Mouse (Mus musculus) lung, adult 18-20 months (tissue): ENCODE measurements around the gene Rsph6a.
A peak's percentile ranks its signal among the peaks of the same experiment; 100 is the strongest.

Experiments
- DNase-seq, 2 experiments: peaks; one replicate each; pipeline ENCODE4 v3.0.0; 2022; ENCODE audit warnings: mixed read lengths in 2 of 2

Rsph6a gene

DNA sequence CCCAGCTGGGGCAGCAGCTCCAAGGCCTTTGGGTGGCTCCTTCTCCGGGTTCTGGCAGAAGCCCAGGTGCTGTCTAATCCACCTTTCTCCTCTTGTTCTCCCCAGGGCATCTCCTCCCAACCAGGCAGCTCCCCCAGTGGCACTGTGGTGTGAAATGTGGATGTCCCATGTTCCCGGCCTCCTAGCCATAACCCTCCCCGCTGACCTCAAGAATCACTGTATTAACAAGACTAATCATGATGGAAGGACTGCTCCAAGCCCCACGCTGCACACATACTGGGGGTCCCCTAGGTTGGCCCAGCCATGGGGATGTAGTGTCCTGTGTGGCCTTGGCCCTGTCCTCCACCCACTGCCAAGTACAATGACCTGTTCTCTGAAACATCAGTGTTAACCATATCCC lies 27.7 kb downstream of the Rsph6a start:
- no peak for DNase-seq

DNA sequence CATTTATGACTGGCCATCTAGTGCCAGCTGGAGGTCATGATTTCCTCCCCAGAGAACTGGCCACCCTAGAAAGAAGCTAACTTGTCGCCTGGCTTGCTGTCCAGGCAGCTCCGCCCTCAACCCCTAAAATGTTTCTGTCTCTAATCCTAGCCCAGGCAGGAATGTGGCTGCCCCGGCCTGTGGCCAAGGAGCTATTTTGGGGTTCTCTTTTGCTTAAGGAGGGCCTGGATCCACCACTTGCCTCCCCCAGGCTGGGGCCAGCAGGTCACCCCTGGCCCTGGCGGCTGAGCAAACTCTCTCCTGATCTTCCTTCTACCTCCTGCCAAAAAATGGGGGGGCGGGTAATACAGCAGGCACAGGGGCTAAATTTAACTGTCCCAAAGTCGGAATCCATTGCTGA lies 28.6 kb downstream of the Rsph6a start:
- DNase-seq, result peak; percentile 48 to 52

DNA sequence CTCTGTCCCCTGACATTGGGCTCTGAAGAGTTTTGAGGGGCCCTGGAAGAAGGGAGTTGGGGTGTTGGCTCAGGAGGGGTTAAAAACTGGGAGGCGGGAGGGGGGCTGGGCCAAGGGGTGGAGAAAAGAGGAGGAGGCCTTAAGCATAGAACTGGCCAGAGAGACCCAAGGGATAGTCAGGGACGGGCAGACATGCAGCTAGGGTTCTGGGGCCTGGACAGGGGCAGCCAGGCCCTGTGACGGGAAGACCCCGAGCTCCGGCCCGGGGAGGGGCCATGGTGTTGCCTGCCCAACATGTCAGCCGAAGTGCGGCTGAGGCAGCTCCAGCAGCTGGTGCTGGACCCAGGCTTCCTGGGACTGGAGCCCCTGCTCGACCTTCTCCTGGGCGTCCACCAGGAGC lies 29.2 kb downstream of the Rsph6a start, which contains the start of gene Dmpk:
Dmpk (plus strand) TSS at position 149 of the 400 bp plus-strand sequence.
- no peak for DNase-seq

DNA sequence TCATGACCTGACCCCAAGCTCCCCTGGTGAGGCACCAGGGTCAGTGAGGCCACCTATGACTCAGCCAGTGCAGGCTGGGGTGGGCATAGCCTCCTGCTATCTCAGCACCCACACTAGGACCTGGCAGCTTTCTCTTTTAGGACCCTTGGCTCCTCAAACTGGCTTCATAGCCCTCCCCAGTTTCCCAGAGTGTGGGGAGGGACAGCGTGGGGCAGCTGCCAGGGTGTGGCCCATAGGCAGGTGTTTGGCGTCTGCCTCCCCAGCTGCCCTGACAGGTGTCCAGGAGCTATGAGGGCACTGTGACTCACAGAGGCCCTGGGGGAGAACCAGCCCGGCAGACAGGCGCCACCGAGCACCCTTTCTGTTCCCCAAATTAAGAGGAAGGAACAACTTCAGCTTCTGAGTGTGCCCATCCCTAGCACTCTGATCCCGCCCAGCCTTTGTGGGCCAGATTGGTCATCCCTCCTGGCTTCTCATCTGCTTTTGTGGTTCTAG lies 29.8 kb downstream of the Rsph6a start:
- peak; percentile 39 to 60 for DNase-seq

DNA sequence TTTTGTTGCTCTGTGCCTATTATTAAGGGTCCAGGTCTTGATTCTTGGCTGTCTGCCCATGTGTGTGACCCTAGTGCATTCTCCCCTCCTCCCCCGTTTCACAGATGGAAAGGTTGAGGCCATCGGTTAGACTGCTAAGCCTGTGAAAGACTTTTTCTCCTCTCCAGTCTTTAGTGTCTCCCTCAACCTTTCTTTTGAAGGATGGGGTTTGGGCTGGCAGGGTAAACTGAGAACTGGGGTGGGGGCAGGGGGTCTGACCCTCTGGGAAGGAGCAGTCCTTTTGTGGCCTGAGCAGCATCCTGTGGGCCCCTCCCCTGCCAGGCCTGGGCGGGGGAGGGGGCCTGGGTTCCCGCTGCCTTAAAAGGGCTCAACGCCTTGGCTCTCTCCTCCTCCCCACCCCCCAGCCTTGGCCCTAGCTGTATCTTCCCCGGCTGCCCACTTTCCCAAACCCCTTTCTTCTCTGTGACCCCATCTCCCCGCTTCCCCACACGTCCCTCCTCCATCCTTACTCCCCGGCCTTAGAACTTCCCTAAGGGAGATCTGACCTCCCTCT lies 30.5 kb downstream of the Rsph6a start:
- DNase-seq, result no peak

DNA sequence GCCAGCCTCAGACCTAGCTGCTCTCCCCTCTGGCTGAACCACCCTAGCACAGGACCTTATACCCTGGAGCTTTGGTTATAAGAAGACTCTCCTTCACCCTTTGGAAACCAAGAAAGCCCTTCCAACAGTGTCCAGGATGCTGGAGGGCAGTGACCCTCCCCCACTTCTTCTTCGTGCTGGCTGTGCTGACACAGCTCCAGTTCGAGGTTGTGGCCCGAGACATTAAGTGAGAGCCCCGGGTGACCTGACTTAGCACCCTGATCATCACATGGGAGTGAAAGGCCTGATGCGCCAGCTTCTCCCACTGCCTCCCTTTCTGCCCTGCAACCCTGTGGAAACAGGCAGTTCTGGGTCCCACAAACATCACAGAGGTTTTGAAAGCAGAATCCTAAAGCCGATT lies 31.0 kb downstream of the Rsph6a start:
- DNase-seq, result no peak

DNA sequence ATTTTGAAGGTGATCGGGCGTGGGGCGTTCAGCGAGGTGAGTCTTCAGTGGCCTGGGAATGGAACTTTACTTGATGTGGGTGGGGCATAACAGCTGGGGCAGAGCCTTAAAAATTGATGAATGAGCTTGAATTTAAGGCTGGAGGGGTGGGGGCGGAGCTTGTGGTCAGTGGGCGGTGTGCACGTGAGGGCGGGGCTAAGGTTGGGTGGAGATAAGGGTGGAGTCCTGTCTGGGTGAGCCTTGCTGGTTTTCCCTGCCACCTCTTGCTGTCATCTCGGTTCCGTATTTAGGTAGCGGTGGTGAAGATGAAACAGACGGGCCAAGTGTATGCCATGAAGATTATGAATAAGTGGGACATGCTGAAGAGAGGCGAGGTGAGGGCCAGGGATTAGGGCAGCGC lies 31.6 kb downstream of the Rsph6a start:
- DNase-seq, result peak; percentile 65 to 66

DNA sequence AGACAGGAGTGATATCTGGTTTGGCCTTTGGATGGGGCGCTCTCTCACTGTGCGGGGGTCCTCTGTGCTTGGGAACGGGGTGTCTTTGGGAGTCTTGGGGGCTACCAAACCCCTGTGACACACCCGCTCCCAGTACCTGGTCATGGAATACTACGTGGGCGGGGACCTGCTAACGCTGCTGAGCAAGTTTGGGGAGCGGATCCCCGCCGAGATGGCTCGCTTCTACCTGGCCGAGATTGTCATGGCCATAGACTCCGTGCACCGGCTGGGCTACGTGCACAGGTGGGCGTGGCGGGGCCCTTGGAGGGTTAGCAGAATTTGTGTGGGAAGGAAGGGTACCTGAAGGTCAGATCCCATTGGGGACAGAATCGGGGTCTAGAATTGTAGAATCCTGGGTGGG lies 32.3 kb downstream of the Rsph6a start:
- no peak for DNase-seq

DNA sequence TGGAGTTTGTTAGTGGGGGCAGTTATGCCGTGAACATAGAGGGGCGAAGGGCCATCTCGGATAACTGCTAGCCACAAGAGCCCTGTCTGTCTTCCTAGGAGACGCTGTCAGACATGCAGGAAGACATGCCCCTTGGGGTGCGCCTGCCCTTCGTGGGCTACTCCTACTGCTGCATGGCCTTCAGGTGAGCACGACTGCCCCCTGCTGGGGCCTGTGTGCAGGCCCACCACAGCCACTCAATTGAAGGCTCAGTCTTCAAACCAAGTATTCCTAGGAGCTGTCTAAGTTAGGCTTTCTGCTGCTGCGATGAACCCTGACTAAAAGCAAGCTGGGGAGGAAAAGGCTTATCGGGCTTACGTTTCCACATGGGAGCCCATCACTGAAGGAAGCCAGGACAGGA lies 34.3 kb downstream of the Rsph6a start:
- DNase-seq, result peak in 1 of 2 experiments; percentile 60

DNA sequence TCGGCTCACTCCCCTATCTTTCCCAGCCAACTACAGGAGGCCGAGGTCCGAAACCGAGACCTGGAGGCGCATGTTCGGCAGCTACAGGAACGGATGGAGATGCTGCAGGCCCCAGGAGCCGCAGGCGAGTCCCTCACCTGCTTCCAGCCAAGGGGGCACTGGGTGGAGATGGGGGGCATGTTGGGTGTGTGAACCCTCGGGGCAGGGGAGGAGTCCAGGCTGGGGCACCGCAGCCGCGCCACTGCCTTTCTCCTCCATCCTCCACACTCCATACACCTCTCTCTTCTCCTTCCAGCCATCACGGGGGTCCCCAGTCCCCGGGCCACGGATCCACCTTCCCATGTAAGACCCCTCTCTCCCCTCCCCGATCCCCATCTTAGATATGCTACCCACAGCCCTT lies 37.4 kb downstream of the Rsph6a start:
- DNase-seq, result no peak

DNA sequence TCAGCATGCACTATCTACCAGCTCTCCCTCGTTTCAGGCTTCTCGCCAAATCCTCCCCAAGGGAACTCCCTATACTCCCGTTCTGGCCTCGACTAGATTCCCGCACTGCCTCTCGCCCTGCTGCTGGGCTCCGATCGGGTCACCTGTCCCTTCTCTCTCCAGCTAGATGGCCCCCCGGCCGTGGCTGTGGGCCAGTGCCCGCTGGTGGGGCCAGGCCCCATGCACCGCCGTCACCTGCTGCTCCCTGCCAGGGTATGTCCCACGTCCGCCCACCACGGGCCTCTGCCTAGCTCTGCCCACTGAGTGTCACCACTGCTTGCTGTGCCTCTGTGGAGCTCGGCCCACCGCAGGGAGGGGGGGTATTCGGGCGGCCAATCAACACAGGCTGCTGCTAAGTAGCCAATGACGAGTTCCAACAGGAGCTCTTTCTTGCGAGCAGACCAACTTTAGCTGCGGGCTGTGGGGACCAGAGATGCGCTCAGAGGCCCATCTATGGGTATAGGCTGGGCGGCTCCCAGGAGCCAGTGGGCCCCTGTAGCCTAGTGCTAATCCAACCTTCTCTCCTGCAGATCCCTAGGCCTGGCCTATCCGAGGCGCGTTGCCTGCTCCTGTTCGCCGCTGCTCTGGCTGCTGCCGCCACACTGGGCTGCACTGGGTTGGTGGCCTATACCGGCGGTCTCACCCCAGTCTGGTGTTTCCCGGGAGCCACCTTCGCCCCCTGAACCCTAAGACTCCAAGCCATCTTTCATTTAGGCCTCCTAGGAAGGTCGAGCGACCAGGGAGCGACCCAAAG lies 38.1 kb downstream of the Rsph6a start:
- peak in 1 of 2 experiments; percentile 44 for DNase-seq

DNA sequence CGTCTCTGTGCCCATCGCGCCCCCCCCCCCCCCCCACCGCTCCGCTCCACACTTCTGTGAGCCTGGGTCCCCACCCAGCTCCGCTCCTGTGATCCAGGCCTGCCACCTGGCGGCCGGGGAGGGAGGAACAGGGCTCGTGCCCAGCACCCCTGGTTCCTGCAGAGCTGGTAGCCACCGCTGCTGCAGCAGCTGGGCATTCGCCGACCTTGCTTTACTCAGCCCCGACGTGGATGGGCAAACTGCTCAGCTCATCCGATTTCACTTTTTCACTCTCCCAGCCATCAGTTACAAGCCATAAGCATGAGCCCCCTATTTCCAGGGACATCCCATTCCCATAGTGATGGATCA lies 38.7 kb downstream of the Rsph6a start:
- peak; percentile 89 to 90 for DNase-seq

DNA sequence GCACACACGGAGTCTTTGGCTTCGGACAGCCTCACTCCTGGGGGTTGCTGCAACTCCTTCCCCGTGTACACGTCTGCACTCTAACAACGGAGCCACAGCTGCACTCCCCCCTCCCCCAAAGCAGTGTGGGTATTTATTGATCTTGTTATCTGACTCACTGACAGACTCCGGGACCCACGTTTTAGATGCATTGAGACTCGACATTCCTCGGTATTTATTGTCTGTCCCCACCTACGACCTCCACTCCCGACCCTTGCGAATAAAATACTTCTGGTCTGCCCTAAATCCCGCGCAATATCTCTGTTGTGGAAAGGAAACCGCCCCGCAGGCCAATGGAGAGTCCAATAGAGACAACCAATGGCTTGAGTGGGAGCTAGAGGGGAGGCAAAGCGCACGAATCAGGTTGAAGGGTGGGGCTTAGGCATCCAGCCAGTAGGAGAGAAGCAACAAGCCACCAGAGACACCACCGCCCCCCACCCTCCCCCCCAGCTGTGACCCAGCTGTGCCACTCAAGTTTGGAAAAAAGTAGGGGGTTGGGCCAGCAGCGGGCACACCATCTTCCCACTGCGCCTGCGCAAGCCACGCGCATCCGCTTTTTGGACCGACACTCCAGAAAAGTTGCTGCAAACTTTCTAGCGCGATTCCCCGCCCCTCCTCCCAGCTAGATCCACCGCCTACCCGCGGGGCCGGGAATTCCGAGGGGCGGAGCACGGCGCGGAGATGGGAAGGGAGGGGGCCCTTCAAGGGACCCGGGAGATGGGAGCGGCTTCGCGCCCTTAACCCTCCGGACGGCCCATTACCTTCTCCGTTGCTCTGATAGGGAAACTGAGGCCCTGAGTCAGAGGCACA lies 39.3 kb downstream of the Rsph6a start:
- DNase-seq, result peak; percentile 97 to 98

DNA sequence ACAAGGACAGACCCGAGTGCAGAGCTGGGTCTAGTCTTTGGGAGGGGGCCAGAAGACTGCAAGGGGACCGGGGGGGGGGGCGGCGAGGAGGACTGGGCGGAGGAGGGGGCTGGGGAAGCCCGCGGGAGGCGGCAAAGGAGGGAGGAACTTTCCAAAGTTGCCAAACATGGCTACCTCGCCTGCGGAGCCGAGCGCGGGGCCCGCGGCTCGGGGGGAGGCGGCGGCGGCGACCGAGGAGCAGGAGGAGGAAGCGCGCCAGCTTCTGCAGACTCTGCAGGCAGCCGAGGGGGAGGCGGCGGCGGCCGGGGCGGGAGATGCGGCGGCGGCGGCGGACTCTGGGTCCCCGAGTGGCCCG lies 40.0 kb downstream of the Rsph6a start, which contains the start of gene Six5:
Six5 (plus strand) TSS at position 124 of the 355 bp plus-strand sequence.
- peak; percentile 47 to 51 for DNase-seq

DNA sequence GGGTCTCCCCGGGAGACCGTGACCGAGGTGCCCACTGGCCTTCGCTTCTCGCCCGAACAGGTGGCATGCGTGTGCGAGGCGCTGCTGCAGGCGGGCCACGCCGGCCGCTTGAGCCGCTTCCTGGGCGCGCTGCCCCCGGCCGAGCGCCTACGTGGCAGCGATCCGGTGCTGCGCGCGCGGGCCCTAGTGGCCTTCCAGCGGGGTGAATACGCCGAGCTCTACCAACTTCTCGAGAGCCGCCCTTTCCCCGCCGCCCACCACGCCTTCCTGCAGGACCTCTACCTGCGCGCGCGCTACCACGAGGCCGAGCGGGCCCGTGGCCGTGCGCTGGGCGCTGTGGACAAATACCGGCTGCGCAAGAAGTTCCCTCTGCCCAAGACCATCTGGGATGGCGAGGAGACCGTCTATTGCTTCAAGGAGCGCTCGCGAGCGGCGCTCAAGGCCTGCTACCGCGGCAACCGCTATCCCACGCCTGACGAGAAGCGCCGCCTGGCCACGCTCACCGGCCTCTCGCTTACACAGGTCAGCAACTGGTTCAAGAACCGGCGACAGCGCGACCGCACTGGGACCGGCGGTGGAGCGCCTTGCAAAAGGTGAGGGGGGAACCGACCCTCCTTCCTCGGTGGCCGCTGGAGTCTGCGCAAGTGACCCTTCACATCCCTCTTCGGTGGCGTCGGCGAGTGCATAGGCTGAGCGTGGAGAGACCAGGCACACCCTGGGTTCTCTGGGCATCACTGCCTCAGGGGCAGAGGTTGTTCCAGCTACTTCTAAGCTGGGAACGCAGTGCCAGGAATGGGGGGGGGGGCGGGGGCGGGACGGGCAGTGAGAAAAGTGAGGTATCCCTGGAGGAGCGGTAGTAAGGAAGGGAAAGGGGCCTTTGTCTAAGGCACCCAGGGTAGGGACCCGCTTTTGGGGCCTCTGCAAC lies 40.6 kb downstream of the Rsph6a start:
- peak in 1 of 2 experiments; percentile 58 for DNase-seq

DNA sequence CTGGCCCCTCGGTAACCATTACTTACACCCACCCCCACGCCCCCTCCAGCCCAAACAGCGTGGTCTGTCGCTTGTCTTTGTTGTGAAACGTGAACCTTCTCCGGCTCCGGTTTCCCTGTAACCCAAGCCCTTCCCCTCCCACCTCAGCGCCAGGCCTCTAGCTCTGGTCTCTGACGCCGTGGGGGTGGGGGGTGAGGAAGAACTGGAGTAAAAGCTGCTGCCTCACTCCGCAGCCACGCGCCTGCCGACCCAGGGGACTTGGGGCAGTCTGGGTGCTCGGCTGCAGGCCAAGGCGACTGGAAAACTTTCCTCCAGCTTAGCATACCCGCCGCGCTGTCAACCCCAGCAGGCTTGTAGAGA lies 41.2 kb downstream of the Rsph6a start:
- peak; percentile 65 to 75 for DNase-seq

DNA sequence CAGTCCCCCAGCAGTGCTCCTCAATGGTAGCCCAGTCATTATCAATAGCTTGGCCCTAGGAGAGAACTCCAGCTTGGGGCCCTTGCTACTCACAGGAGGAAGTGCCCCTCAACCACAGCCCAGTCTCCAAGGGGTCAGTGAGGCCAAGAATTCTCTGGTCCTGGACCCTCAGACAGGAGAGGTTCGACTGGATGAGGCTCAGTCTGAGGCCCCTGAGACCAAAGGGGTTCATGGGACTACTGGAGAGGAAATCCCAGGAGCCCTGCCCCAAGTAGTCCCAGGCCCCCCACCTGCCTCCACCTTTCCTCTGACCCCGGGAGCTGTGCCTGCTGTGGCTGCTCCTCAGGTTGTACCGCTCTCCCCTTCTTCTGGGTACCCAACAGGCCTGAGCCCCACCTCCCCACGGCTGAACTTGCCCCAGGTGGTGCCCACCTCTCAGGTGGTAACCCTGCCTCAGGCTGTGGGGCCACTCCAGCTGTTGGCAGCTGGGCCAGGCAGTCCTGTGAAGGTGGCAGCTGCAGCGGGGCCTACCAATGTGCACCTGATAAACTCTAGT lies 42.0 kb downstream of the Rsph6a start:
- DNase-seq, result no peak

DNA sequence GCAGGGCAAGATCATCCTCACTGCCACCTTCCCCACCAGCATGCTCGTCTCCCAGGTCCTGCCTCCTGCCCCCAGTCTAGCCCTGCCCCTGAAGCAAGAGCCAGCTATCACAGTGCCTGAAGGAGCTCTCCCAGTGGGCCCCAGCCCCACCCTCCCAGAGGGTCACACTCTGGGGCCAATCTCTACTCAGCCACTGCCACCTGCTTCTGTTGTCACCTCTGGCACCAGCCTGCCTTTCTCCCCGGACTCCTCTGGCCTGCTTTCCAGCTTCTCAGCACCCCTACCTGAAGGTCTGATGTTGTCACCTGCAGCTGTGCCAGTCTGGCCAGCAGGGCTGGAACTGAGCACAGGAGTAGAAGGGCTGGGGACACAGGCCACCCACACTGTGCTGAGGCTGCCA lies 42.7 kb downstream of the Rsph6a start:
- no peak for DNase-seq

DNA sequence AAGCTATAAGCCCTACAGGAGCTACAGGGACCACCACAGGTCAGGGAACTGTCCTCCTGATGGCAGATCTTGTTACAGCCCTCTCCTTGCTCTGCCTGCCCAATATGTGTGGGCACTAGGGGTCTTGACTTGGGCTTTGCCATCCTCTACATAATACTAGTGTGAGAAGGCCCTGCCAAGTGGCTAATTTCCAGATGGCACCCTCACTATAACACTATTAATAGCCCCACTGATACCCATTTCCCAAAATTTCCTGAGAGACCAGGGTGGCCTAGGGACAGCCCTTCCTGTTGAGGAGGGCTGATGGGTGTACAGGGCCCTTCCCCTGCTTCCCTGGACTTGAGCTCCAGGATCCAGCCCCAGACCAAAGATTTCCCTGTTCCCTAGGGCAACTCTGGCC lies 43.4 kb downstream of the Rsph6a start:
- no peak for DNase-seq

DNA sequence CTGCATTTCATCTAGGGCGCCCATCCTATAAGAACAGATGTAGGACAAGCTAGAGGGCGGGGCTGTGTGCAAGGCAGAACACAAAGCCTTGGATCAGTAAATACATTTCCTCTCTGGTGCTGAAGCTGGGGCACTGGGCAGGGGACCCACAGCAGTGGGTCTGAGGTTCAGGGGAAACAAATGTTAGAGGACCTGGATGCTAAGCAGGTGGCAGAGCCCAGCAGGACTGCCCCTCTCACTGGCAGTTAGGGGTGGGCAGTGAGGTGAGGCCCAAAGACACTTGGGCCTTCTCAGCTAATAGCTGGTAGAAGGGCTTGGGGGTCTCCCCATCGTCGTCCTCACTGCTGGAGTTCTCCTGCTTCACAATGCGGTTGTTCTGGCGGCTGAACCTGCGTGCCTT lies 44.3 kb downstream of the Rsph6a start:
- no peak for DNase-seq

DNA sequence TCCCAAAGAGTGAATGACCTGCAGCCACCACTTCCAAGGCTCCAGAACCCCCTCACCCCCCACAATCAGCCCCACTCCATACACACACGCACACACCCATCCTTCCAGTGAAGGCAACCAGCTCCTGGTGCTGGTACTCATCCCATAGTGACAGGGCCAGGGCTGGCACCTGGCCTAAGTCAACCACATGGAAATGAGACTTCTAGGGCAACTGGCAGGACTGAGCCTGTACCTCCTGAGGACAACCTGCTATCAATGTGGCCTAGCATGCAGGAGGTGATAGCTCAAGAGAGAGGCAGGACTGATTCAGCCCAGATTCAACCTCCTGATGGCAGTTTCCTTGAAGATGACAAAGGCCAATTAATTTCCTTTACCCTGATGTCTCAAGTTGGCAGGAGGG lies 45.8 kb downstream of the Rsph6a start:
- no peak for DNase-seq

DNA sequence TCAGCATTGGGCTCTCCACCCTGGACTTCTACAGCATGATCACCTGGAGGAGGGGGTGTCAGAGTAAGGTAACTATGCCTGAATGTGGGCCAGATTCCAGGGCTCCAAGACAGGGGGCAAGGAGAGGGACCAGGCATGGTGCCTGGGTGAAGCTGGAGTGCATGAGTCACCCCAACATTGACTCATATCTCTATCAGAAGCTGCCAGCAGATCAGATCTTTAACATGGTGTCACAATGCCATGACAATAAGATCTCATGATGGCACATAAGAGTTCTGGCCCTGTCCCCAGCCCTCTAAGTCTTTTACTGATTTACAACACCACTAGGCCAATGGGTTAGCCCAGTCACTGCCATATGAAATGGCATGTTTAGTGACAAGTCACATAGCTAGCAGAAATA lies 49.3 kb downstream of the Rsph6a start:
- no peak for DNase-seq
